Mouse (Mus musculus): ENCODE data around the gene Olfr1441. TPM values are rescaled to one million over a fixed set of nuclear protein-coding genes. Genes with fewer than 3 reads are reported as not detected.

Olfr1441 gene
- polyA plus RNA-seq, 1 experiment from 2014 or later, result not detected

- 0 out of 2 replicates have a peak, but pooled peaks have one; percentile 10 for TF ChIP-seq EP300 (IDR thresholded peaks at IDR 0.05)
- TF ChIP-seq CTCF (IDR thresholded peaks at IDR 0.05), result no peak
- no peak overlapping the region for H3K4me2 ChIP-seq (replicated peaks; ENCODE audit: low read depth, low read length)
- ATAC-seq (no peak), DNase-seq (ENCODE audit: low spot score) (peak; percentile 27)
- H3K9ac ChIP-seq (replicated peaks; ENCODE audit: low read depth), result no peak overlapping the region
- no peak overlapping the region for H3K4me3 ChIP-seq (ENCODE audit: low read depth, low read length)
- 43% methylated on average over 1 of the region's 1 CpGs for WGBS
- no peaks in the 10 kb centered on the region for H3K9me3 ChIP-seq (ENCODE audit: low read length)
- no peaks in the 10 kb centered on the region for H3K4me1 ChIP-seq (ENCODE audit: insufficient read depth, low read depth, low read length)
- no peak overlapping the region for H3K27ac ChIP-seq (ENCODE audit: low read length)
- H3K36me3 ChIP-seq (ENCODE audit: insufficient read depth, low read length), result no peaks in the 10 kb centered on the region
- H3K27me3 ChIP-seq (replicated peaks; ENCODE audit: insufficient read depth, low read length), result no peaks in the 10 kb centered on the region
Observed at GRCm38 (mm10) chr19:12439581-12439980, 22.3 kb downstream of the Olfr1441 start.

DNA sequence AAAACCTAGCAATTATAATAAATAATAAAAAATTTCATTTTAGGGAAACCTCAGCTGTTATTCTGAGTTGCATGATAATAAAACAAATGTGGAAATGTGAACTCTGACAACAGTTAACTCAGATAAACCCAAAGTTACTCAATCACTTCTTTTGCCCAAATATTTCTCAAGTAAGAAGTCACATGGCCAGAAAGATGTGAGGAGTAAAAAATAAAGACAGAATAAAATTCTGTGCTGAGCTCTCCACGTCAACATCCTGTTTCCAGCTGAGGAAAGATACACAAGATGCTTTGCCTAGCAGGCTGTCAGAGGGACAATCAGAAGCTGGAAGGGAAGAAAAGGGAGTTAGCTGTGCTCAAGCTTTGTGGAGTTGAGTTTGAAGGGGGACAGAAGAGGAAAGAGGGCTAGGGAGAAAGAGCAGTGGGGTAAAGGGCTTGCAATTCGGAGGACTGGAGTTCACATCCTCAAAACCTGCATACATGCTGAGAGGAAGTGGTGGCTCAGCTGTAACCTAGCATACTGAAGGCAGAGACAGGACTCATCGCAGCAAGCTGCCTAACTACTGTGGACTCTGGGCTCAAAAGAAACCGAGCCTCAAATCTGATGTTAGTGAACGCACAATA, 23.0 kb downstream of the Olfr1441 start:
- DNase-seq (ENCODE audit: low spot score), result peak; percentile 65
- H3K4me2 ChIP-seq (replicated peaks; ENCODE audit: low read depth, low read length), result no peak overlapping the region
- H3K27ac ChIP-seq (ENCODE audit: low read length), result peak overlapping the region; percentile 47
- 57% methylated on average over 5 of the region's 5 CpGs for WGBS
- no peaks in the 10 kb centered on the region for H3K9me3 ChIP-seq (ENCODE audit: low read length)
- no peaks in the 10 kb centered on the region for H3K36me3 ChIP-seq (ENCODE audit: insufficient read depth, low read length)
- H3K9ac ChIP-seq (replicated peaks; ENCODE audit: low read depth), result no peak overlapping the region
- H3K4me3 ChIP-seq (ENCODE audit: low read depth, low read length), result no peak overlapping the region
- H3K4me1 ChIP-seq (ENCODE audit: insufficient read depth, low read depth, low read length), result no peaks in the 10 kb centered on the region
- no peaks in the 10 kb centered on the region for H3K27me3 ChIP-seq (replicated peaks; ENCODE audit: insufficient read depth, low read length)
- peak; percentile 37; the same call in 1 of the 2 replicates for ATAC-seq
- no peak for TF ChIP-seq CTCF (IDR thresholded peaks at IDR 0.05)
- no peak for TF ChIP-seq EP300 (IDR thresholded peaks at IDR 0.05)

- no peak overlapping the region for H3K4me2 ChIP-seq (replicated peaks; ENCODE audit: low read depth, low read length)
Observed at GRCm38 (mm10) chr19:12442560-12442959, 25.3 kb downstream of the Olfr1441 start.

DNA sequence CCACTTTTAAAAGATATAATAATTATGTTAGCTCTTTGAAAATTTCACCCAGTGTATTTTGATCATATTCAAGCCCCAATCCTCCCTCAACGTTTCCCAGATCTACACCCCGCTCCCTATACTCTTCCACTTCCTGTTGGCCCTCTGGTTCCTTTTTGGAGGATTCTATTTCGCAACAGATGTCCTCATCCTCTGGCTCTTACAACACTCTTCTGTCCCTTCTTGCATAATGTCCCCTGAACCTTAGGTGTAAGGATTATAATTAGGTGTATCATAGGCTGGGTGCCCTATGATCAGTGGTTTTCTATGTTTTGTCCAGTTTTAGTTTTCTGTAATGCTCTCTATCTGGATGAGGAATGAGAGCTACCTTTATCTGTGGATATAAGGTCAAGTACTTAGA, 27.8 kb downstream of the Olfr1441 start:
- no peak overlapping the region for H3K27ac ChIP-seq (ENCODE audit: low read length)
- no peaks in the 10 kb centered on the region for H3K27me3 ChIP-seq (replicated peaks; ENCODE audit: insufficient read depth, low read length)
- H3K9me3 ChIP-seq (ENCODE audit: low read length), result no peaks in the 10 kb centered on the region
- no peaks in the 10 kb centered on the region for H3K36me3 ChIP-seq (ENCODE audit: insufficient read depth, low read length)
- TF ChIP-seq CTCF (IDR thresholded peaks at IDR 0.05) (no peak), EP300 (IDR thresholded peaks at IDR 0.05) (peak; percentile 81)
- no peak overlapping the region for H3K9ac ChIP-seq (replicated peaks; ENCODE audit: low read depth)
- DNase-seq (ENCODE audit: low spot score), result peak; percentile 70
- 52% methylated on average over 3 of the region's 3 CpGs for WGBS
- no peaks in the 10 kb centered on the region for H3K4me1 ChIP-seq (ENCODE audit: insufficient read depth, low read depth, low read length)
- ATAC-seq, result no peak
- no peak overlapping the region for H3K4me3 ChIP-seq (ENCODE audit: low read depth, low read length)
- no peak overlapping the region for H3K4me2 ChIP-seq (replicated peaks; ENCODE audit: low read depth, low read length)

More at GRCm38 (mm10) chr19:12442560-12442959, 25.3 kb downstream of the Olfr1441 start:
- no peak overlapping the region for H3K4me3 ChIP-seq (ENCODE audit: low read depth, low read length)
- no peak overlapping the region for H3K9ac ChIP-seq (replicated peaks; ENCODE audit: low read depth)
- ATAC-seq, result no peak
- H3K4me1 ChIP-seq (ENCODE audit: insufficient read depth, low read depth, low read length), result no peaks in the 10 kb centered on the region
- no peaks in the 10 kb centered on the region for H3K36me3 ChIP-seq (ENCODE audit: insufficient read depth, low read length)
- TF ChIP-seq CTCF (IDR thresholded peaks at IDR 0.05) (no peak), EP300 (IDR thresholded peaks at IDR 0.05) (no peak)
- no peaks in the 10 kb centered on the region for H3K27me3 ChIP-seq (replicated peaks; ENCODE audit: insufficient read depth, low read length)
- H3K27ac ChIP-seq (ENCODE audit: low read length), result no peak overlapping the region
- no peaks in the 10 kb centered on the region for H3K9me3 ChIP-seq (ENCODE audit: low read length)
- DNase-seq (ENCODE audit: low spot score), result no peak
- 66% methylated on average over 4 of the region's 4 CpGs for WGBS

- H3K9ac ChIP-seq (replicated peaks; ENCODE audit: low read depth), result no peak overlapping the region
- H3K27ac ChIP-seq (ENCODE audit: low read length), result no peak overlapping the region
Observed at GRCm38 (mm10) chr19:12457401-12458066, 40.3 kb downstream of the Olfr1441 start.

GRCm38 (mm10) chr19:12459516-12459915, 42.3 kb downstream of the Olfr1441 start:
- no peak for DNase-seq (ENCODE audit: low spot score)
- H3K36me3 ChIP-seq (ENCODE audit: insufficient read depth, low read length), result no peaks in the 10 kb centered on the region
- H3K4me2 ChIP-seq (replicated peaks; ENCODE audit: low read depth, low read length), result no peak overlapping the region
- H3K27me3 ChIP-seq (replicated peaks; ENCODE audit: insufficient read depth, low read length), result no peaks in the 10 kb centered on the region
- no peak overlapping the region for H3K9ac ChIP-seq (replicated peaks; ENCODE audit: low read depth)
- no peak for ATAC-seq
- H3K9me3 ChIP-seq (ENCODE audit: low read length), result no peaks in the 10 kb centered on the region
- peak overlapping the region; percentile 32; the same call in 1 of the 2 replicates for H3K27ac ChIP-seq (ENCODE audit: low read length)
- peaks cover 8% of the 10 kb centered on the region; the same call in 1 of the 2 replicates for H3K4me1 ChIP-seq (ENCODE audit: insufficient read depth, low read depth, low read length)
- no peak overlapping the region for H3K4me3 ChIP-seq (ENCODE audit: low read depth, low read length)
- WGBS, result 67% methylated on average over 4 of the region's 4 CpGs
- TF ChIP-seq CTCF (IDR thresholded peaks at IDR 0.05), result no peak
- no peak for TF ChIP-seq EP300 (IDR thresholded peaks at IDR 0.05)

More at GRCm38 (mm10) chr19:12457401-12458066, 40.3 kb downstream of the Olfr1441 start:
- Histone ChIP-seq H3K4me1 (ENCODE audit: insufficient read depth, low read depth, low read length) (no peaks in the 10 kb centered on the region; the same call in 1 of the 2 replicates), H3K4me3 (ENCODE audit: low read depth, low read length) (no peak overlapping the region), H3K9me3 (ENCODE audit: low read length) (no peaks in the 10 kb centered on the region), H3K4me2 (replicated peaks; ENCODE audit: low read depth, low read length) (no peak overlapping the region), H3K36me3 (ENCODE audit: insufficient read depth, low read length) (no peaks in the 10 kb centered on the region), H3K27me3 (replicated peaks; ENCODE audit: insufficient read depth, low read length) (no peaks in the 10 kb centered on the region)
- WGBS, result 72% methylated on average over 12 of the region's 12 CpGs
- DNase-seq (ENCODE audit: low spot score) (no peak), ATAC-seq (no peak)
- no peak for TF ChIP-seq EP300 (IDR thresholded peaks at IDR 0.05)
- no peak for TF ChIP-seq CTCF (IDR thresholded peaks at IDR 0.05)

Data from lung, postnatal 0 days (tissue).